Comparison of ENCODE assay signal across 36 mouse cellular contexts in genomic region chr14:33956055-33956454, GRCm38 (mm10). TPM values are rescaled to one million over a fixed set of nuclear protein-coding genes. Genes with fewer than 3 reads are reported as not detected.
DNase-seq lines count a peak whose midpoint lies in the region; ATAC-seq and TF ChIP-seq lines count a peak whose summit lies in the region.
"Had no signal": no experiment of that assay in that cellular context is flagged by ENCODE, and none has a peak within 500 bp of the region (broad histone marks: within the 10 kb centered on the region; RNA-seq: fewer than 3 reads in every experiment).

No protein-coding gene starts in this region.

- 83% methylated on average over 13 of the region's 13 CpGs for WGBS in forebrain, embryonic 15.5 days

- no peaks in the 10 kb centered on the region for H3K4me1 ChIP-seq in ES-Bruce4 (ENCODE audit: control insufficient read depth, insufficient read depth, low read length)
- H3K4me1 ChIP-seq in testis, adult 2 months (ENCODE audit: control insufficient read depth, insufficient read depth, low read length): peaks cover 9% of the 10 kb centered on the region
- no peaks in the 10 kb centered on the region for H3K4me1 ChIP-seq in forebrain, embryonic 15.5 days
- H3K4me1 ChIP-seq: forebrain, embryonic 12.5 days; hindbrain, embryonic 10.5 days; limb, embryonic 12.5 days; liver, embryonic 13.5 days; neural tube, embryonic 15.5 days; stomach, embryonic 15.5 days had no signal

- DNase-seq in layer of hippocampus, adult 2 months (ENCODE audit: low spot score in 2 of 2): no peak
- no peak for DNase-seq in layer of hippocampus, postnatal 25 days (ENCODE audit: extremely low spot score in 1 of 2, low spot score in 1 of 2)
- DNase-seq in A20 (ENCODE audit: low read depth, low spot score): peak; percentile 34
- DNase-seq in frontal cortex, postnatal 14 days (ENCODE audit: low spot score in 2 of 2): no peak
- DNase-seq: adrenal gland, postnatal 14 days; B cell, adult 2 months; cerebellum, adult 2 months; cerebellum, postnatal 36 days; embryo, embryonic 11 days; heart, postnatal 10 days; kidney, adult 11 months; liver, embryonic 13.5 days; lung, postnatal 10 days had no signal

- H3K27ac ChIP-seq in layer of hippocampus, adult 2 months: no peak overlapping the region
- H3K27ac ChIP-seq in ES-Bruce4 (ENCODE audit: insufficient read depth, low read length): no peak overlapping the region
- no peak overlapping the region for H3K27ac ChIP-seq in testis, adult 2 months (ENCODE audit: control insufficient read depth, insufficient read depth, low read depth, low read length)
- no peak overlapping the region for H3K27ac ChIP-seq in forebrain, embryonic 15.5 days (replicated peaks)
- H3K27ac ChIP-seq: embryonic facial prominence, embryonic 13.5 days; forebrain, embryonic 12.5 days; hindbrain, embryonic 10.5 days; limb, embryonic 12.5 days; liver, embryonic 13.5 days; neural tube, embryonic 15.5 days; stomach, embryonic 15.5 days had no signal

- H3K36me3 ChIP-seq in ES-Bruce4 (ENCODE audit: control insufficient read depth, insufficient read depth, low read length, poor library complexity, severe bottlenecking): no peaks in the 10 kb centered on the region
- no peaks in the 10 kb centered on the region for H3K36me3 ChIP-seq in testis, adult 2 months (ENCODE audit: control insufficient read depth, insufficient read depth, low read length)
- no peaks in the 10 kb centered on the region for H3K36me3 ChIP-seq in forebrain, embryonic 15.5 days
- H3K36me3 ChIP-seq: embryonic facial prominence, embryonic 13.5 days; forebrain, embryonic 12.5 days; heart, embryonic 12.5 days; hindbrain, embryonic 10.5 days; limb, embryonic 12.5 days; liver, embryonic 13.5 days; neural tube, embryonic 15.5 days; stomach, embryonic 15.5 days had no signal

- no peak for TF ChIP-seq POLR2A in ES-Bruce4 (IDR thresholded peaks at IDR 0.05; ENCODE audit: insufficient read depth, low read length)
- TF ChIP-seq POLR2A in testis, adult 2 months (IDR thresholded peaks at IDR 0.05; ENCODE audit: control insufficient read depth, low read depth, low read length): no peak

- no peak overlapping the region for H3K4me3 ChIP-seq in layer of hippocampus, adult 2 months
- peak overlapping the region; percentile 20 for H3K4me3 ChIP-seq in ES-Bruce4 (ENCODE audit: low read depth, low read length)
- peak overlapping the region; percentile 17 for H3K4me3 ChIP-seq in testis, adult 2 months (ENCODE audit: control insufficient read depth, low read depth, low read length)
- H3K4me3 ChIP-seq in forebrain, embryonic 15.5 days: no peak overlapping the region
- H3K4me3 ChIP-seq: embryonic facial prominence, embryonic 13.5 days; erythroblast, embryonic 14.5 days; forebrain, embryonic 12.5 days; heart, embryonic 12.5 days; hindbrain, embryonic 10.5 days; limb, embryonic 12.5 days; liver, embryonic 13.5 days; neural tube, embryonic 15.5 days; stomach, embryonic 15.5 days had no signal

- H3K4me2 ChIP-seq in forebrain, embryonic 15.5 days (replicated peaks): no peak overlapping the region
- H3K4me2 ChIP-seq: embryonic facial prominence, embryonic 13.5 days; forebrain, embryonic 12.5 days; heart, embryonic 12.5 days; limb, embryonic 12.5 days; liver, embryonic 13.5 days; midbrain, embryonic 11.5 days; neural tube, embryonic 15.5 days; stomach, embryonic 15.5 days had no signal

- ATAC-seq in forebrain, embryonic 15.5 days (replicated peaks): no peak
- ATAC-seq: hindbrain, embryonic 16.5 days had no signal

- TF ChIP-seq CTCF in layer of hippocampus, adult 2 months (conservative IDR thresholded peaks at IDR 0.05): peak; percentile 45
- TF ChIP-seq CTCF in ES-Bruce4 (IDR thresholded peaks at IDR 0.05; ENCODE audit: low read depth, low read length): peak; percentile 68
- TF ChIP-seq CTCF in testis, adult 2 months (IDR thresholded peaks at IDR 0.05; ENCODE audit: control insufficient read depth, insufficient read depth, insufficient replicate concordance, low read depth, low read length): peak; percentile 60; the same call in 1 of the 2 replicates

- no peaks in the 10 kb centered on the region for H3K27me3 ChIP-seq in ES-Bruce4 (ENCODE audit: control insufficient read depth, insufficient read depth, low read length, poor library complexity, severe bottlenecking)
- H3K27me3 ChIP-seq in testis, adult 2 months (ENCODE audit: control insufficient read depth, insufficient read depth, low read length): no peaks in the 10 kb centered on the region
- H3K27me3 ChIP-seq in forebrain, embryonic 15.5 days: no peaks in the 10 kb centered on the region
- H3K27me3 ChIP-seq: forebrain, embryonic 12.5 days; liver, embryonic 13.5 days; neural tube, embryonic 15.5 days; stomach, embryonic 15.5 days had no signal

- no peaks in the 10 kb centered on the region for H3K9me3 ChIP-seq in ES-Bruce4 (replicated peaks; ENCODE audit: control insufficient read depth, insufficient read depth, low read length, poor library complexity, severe bottlenecking)
- no peaks in the 10 kb centered on the region for H3K9me3 ChIP-seq in forebrain, embryonic 15.5 days
- H3K9me3 ChIP-seq: embryonic facial prominence, embryonic 13.5 days; forebrain, embryonic 12.5 days; heart, embryonic 12.5 days; hindbrain, embryonic 10.5 days; limb, embryonic 12.5 days; liver, embryonic 13.5 days; neural tube, embryonic 15.5 days; stomach, embryonic 15.5 days had no signal

- TF ChIP-seq EP300 in ES-Bruce4 (IDR thresholded peaks at IDR 0.05; ENCODE audit: insufficient read depth, low read depth, low read length): no peak

- H3K9ac ChIP-seq in ES-Bruce4 (ENCODE audit: low read depth, poor library complexity, severe bottlenecking): no peak overlapping the region
- no peak overlapping the region for H3K9ac ChIP-seq in forebrain, embryonic 15.5 days (replicated peaks)
- H3K9ac ChIP-seq: embryonic facial prominence, embryonic 13.5 days; forebrain, embryonic 12.5 days; heart, embryonic 12.5 days; limb, embryonic 12.5 days; liver, embryonic 13.5 days; neural tube, embryonic 15.5 days; stomach, embryonic 15.5 days had no signal

RNA-seq across cellular contexts. Expression of gene Rbp3, which starts 2.3 kb away (rescaled TPM):
- not detected for total RNA-seq in layer of hippocampus, adult 2 months (2021)
- total RNA-seq in layer of hippocampus, postnatal 25 days (2021): not detected
- polyA plus RNA-seq in ES-Bruce4 (2011; ENCODE audit: insufficient read depth, insufficient read length, low read depth, missing spikeins): not detected in 2 replicates
- 0.02 TPM in 2 replicates for polyA plus RNA-seq in testis, adult 2 months (2012; rRNA removed)
- 0.38 TPM in 1 of 2 replicates, not detected in the other for polyA plus RNA-seq in forebrain, embryonic 15.5 days (2015; fragmentation: Nextera tagmentation; extraction: Ambion mirVana)
- total RNA-seq: adrenal gland, postnatal 14 days; gastrocnemius, adult 8-10 months; granulocyte monocyte progenitor cell, adult 5-6 weeks; heart, postnatal 10 days; layer of hippocampus, postnatal 10 days; megakaryocyte progenitor cell, adult 5-6 weeks had no signal
- polyA plus RNA-seq: cerebellum, adult 2 months; embryonic facial prominence, embryonic 13.5 days; erythroblast, embryonic 14.5 days; forebrain, embryonic 12.5 days; frontal cortex, adult 2 months; hindbrain, embryonic 10.5 days; kidney, embryonic 16.5 days; large intestine, adult 2 months; limb, embryonic 12.5 days; midbrain, embryonic 11.5 days; neural tube, embryonic 15.5 days; stomach, embryonic 15.5 days; urinary bladder, adult 2 months had no signal

RNA-seq across cellular contexts. Expression of gene Gdf2, which starts 15.2 kb away (rescaled TPM):
- total RNA-seq in layer of hippocampus, adult 2 months (2021): not detected
- total RNA-seq in layer of hippocampus, postnatal 25 days (2021): not detected
- polyA plus RNA-seq in ES-Bruce4 (2011; ENCODE audit: insufficient read depth, insufficient read length, low read depth, missing spikeins): not detected in 2 replicates
- not detected in 2 replicates for polyA plus RNA-seq in testis, adult 2 months (2012; rRNA removed)
- polyA plus RNA-seq in forebrain, embryonic 15.5 days (2015; fragmentation: Nextera tagmentation; extraction: Ambion mirVana): not detected in 2 replicates
- total RNA-seq: gastrocnemius, adult 8-10 months; granulocyte monocyte progenitor cell, adult 5-6 weeks; layer of hippocampus, postnatal 10 days; left cerebral cortex, postnatal 10 days; megakaryocyte progenitor cell, adult 5-6 weeks had no signal
- polyA plus RNA-seq: erythroblast, embryonic 14.5 days; forebrain, embryonic 12.5 days; hindbrain, embryonic 10.5 days; kidney, embryonic 16.5 days; large intestine, adult 2 months; limb, embryonic 12.5 days; midbrain, embryonic 11.5 days; midbrain, postnatal 0 days; urinary bladder, adult 2 months had no signal

RNA-seq across cellular contexts. Expression of gene Zfp488, which starts 22.5 kb away (rescaled TPM):
- total RNA-seq in layer of hippocampus, adult 2 months (2021): 1 to 10 TPM; 4.3 to 5.0 TPM
- total RNA-seq in layer of hippocampus, postnatal 25 days (2021): 1 to 10 TPM; 6.6 to 7.3 TPM
- polyA plus RNA-seq in ES-Bruce4 (2011; ENCODE audit: insufficient read depth, insufficient read length, low read depth, missing spikeins): not detected in 2 replicates
- 0.46 and 0.55 TPM in 2 replicates for polyA plus RNA-seq in testis, adult 2 months (2012; rRNA removed)
- polyA plus RNA-seq in forebrain, embryonic 15.5 days (2015; fragmentation: Nextera tagmentation; extraction: Ambion mirVana): 0.13 and 0.19 TPM in 2 replicates
- total RNA-seq: adrenal gland, postnatal 14 days; granulocyte monocyte progenitor cell, adult 5-6 weeks had no signal
- polyA plus RNA-seq: erythroblast, embryonic 14.5 days; heart, embryonic 12.5 days; kidney, embryonic 16.5 days; large intestine, adult 2 months; liver, embryonic 13.5 days; midbrain, embryonic 11.5 days had no signal

RNA-seq across cellular contexts. Expression of gene Gdf10, which starts 32.7 kb away (rescaled TPM):
- 1 to 10 TPM; 5.4 to 5.5 TPM for total RNA-seq in layer of hippocampus, adult 2 months (2021)
- total RNA-seq in layer of hippocampus, postnatal 25 days (2021): 1 to 10 TPM; 6.9 to 7.0 TPM
- polyA plus RNA-seq in ES-Bruce4 (2011; ENCODE audit: insufficient read depth, insufficient read length, low read depth, missing spikeins): 0.17 TPM in 1 of 2 replicates, not detected in the other
- 0.26 and 1.3 TPM in 2 replicates for polyA plus RNA-seq in testis, adult 2 months (2012; rRNA removed)
- 2.9 and 3.1 TPM in 2 replicates for polyA plus RNA-seq in forebrain, embryonic 15.5 days (2015; fragmentation: Nextera tagmentation; extraction: Ambion mirVana)
- total RNA-seq: granulocyte monocyte progenitor cell, adult 5-6 weeks; megakaryocyte progenitor cell, adult 5-6 weeks had no signal
- polyA plus RNA-seq: erythroblast, embryonic 14.5 days had no signal

RNA-seq across cellular contexts. Expression of gene Gm30083, which starts 58.9 kb away (rescaled TPM):
- not detected for total RNA-seq in layer of hippocampus, adult 2 months (2021)
- total RNA-seq in layer of hippocampus, postnatal 25 days (2021): not detected
- polyA plus RNA-seq in ES-Bruce4 (2011; ENCODE audit: insufficient read depth, insufficient read length, low read depth, missing spikeins): not detected in 2 replicates
- 27.0 and 30.6 TPM in 2 replicates for polyA plus RNA-seq in testis, adult 2 months (2012; rRNA removed)
- polyA plus RNA-seq in forebrain, embryonic 15.5 days (2015; fragmentation: Nextera tagmentation; extraction: Ambion mirVana): not detected in 2 replicates
- total RNA-seq: adrenal gland, postnatal 14 days; gastrocnemius, adult 8-10 months; granulocyte monocyte progenitor cell, adult 5-6 weeks; heart, postnatal 10 days; layer of hippocampus, postnatal 10 days; left cerebral cortex, postnatal 10 days; megakaryocyte progenitor cell, adult 5-6 weeks; midbrain, postnatal 0 days had no signal
- polyA plus RNA-seq: cerebellum, adult 2 months; embryonic facial prominence, embryonic 13.5 days; erythroblast, embryonic 14.5 days; forebrain, embryonic 12.5 days; frontal cortex, adult 2 months; heart, embryonic 12.5 days; hindbrain, embryonic 10.5 days; hindbrain, embryonic 16.5 days; kidney, embryonic 16.5 days; large intestine, adult 2 months; limb, embryonic 12.5 days; liver, embryonic 13.5 days; midbrain, embryonic 11.5 days; midbrain, postnatal 0 days; neural tube, embryonic 15.5 days; stomach, embryonic 15.5 days had no signal

Comparison
In these comparisons a context has a peak if more than half of its experiments do, and no peak if none do; other contexts are left out.
1. H3K4me3 ChIP-seq: peak in ES-Bruce4 (single experiment) and testis, adult 2 months (single experiment); none in layer of hippocampus, adult 2 months (single experiment) and forebrain, embryonic 15.5 days (single experiment).
2. Peak in every context shown above with its lines, with median percentiles within 50 percentile points of each other: CTCF ChIP-seq.